Mouse (Mus musculus): Measurements from ENCODE around the gene Rnf225.
"Not testable (repeated sequence)": the region's sequence is repeated elsewhere in the genome, so short reads cannot be mapped to it uniquely, and the experiment has no call there.

Rnf225 gene

DNA sequence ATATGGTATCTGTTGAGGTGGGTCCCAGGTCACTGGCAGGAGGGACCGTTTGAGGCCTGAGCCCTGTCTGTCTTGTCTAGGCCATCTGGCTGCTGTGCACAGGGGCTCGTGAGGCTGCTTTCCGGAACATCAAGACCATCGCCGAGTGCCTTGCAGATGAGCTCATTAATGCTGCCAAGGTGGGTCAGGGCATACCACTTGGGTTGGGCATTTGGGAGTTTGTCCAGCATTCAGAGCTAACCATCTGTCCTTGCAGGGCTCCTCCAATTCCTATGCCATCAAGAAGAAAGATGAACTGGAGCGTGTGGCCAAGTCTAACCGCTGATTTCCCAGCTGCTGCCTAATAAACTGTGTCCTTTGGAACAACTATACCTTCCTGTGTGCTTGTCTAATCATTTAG is 900 bp upstream of the Rnf225 start:
- in situ Hi-C loops (cut with MboI; ENCODE audit: unreplicated experiment in 2 of 2): no loop called here

DNA sequence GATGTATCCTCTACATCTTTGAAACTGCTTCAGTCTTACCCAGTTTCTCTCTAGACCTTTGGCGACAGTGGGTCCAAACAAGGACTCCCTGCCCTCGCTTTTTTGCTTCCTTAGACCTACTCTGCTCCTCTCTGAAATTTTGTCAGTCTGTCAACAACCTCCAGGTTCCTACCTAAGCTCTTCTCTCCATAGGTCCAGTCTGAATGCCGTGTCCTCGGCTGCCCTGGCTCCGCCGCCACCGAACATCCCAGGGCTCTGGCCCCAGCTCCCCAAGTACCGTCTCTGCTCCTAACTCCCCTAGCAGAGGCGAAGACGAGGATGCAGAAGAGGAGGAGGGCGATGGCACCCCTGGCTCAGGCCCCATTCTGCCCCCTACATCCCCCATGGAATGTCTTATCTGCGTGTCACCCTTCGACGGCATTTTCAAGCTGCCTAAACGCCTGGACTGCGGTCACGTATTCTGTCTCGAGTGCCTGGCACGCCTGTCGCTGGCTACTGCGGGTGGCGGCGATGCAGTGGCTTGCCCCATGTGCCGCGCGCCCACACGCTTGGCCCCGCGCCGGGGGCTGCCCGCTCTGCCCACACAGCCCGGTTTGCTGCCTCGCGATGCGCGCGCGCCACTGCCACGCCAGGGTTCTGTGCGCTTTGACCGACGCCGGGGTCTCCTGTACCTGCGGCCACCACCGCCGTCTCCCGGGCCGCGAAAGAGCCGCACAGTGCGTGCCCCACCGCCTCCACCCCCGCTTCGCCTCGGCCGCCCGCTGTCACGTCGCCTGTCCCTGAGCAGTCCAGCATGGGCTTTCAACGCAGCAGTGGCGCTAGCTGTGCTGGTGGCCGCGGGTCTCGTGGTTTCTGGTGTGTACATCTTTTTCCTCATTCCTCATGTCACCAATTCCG is 725 bp downstream of the Rnf225 start:
- in situ Hi-C loops (cut with MboI; ENCODE audit: unreplicated experiment in 2 of 2): no loop called here

DNA sequence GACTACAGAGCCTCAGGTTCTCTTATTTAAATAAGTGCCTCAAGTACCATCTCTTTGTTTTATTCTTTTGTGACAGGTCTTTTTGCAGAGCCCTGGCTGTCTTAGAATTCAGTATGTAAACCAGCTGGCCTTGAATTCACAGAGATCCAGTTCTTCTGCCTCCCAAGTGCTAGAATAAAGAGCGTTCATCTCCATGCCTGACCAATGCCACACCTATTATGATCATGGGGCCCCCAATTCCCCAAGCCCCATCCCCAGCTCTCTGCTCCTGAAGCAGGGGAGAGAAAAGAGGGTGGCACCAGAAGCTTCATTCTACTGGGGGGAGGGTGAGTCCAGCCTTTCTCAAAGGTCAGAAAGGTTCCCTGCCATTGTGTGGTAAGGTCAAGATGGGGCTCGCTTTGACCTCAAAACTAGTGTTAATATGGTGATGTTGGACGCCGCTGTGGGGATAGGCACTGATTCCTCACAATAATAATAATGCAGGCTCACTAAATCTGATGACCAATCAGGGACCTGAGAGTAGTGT is 6.5 kb downstream of the Rnf225 start:
- in situ Hi-C loops (cut with MboI; ENCODE audit: unreplicated experiment in 2 of 2): no loop called here

DNA sequence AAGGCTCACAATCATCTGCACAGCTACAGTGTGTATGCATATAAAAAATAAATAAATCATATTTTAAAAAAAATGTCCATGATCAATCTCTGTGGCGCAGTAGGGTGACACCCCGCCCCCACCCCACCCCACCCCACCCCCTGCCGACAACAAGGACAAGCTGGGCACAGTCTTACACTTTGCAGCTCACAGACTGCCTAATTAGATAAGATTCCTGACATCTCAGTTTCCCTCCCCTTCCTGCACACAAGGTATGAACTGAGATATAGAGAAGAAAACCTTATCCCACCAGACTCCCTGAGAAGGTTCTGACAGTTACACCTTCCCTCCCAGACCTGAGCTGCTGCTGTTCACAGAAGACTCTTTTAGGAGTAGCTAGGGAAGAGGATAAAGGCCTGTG is 7.6 kb downstream of the Rnf225 start:
- in situ Hi-C loops (cut with MboI; ENCODE audit: unreplicated experiment in 2 of 2): no loop called here

DNA sequence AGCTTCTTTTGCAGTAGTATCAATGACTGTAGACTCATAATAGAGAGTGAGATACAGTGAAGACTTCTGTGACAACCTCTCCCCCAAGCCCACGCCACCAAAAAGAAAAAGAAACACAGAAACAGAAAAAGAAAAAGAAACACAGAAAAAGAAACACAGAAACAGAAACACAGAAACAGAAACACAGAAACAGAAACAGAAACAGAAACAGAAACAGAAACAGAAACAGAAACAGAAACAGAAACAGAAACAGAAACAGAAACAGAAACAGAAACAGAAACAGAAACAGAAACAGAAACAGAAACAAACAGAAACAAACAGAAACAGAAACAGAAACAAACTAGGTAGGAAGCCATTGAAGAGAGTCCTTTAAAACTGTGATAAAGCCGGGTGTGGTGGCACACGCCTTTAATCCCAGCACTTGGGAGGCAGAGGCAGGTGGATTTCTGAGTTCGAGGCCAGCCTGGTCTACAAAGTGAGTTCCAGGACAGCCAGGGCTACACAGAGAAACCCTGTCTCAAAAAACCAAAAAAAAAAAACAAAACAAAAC is 10.1 kb downstream of the Rnf225 start:
- in situ Hi-C loops (cut with MboI; ENCODE audit: unreplicated experiment in 2 of 2): not testable (repeated sequence)

DNA sequence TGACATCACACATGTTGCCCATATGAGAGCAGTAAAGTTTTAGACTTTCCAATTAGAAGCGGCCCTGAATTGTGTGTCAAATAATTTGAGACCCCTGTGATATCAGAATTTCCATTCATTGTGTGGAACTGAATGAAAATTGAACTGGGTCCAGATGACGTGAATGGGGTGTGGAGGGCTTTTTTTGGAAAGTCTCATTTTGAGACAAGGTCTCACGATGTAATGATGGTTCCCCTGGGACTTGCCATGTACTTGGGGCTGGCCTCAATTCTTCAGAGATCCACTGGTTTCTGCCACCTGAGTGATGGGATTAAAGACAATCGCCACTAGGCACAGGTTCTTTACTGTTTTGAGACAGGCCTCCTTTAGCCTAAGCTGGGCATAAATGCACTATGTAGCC is 13.4 kb downstream of the Rnf225 start:
- in situ Hi-C loops (cut with MboI; ENCODE audit: unreplicated experiment in 2 of 2): no loop called here

DNA sequence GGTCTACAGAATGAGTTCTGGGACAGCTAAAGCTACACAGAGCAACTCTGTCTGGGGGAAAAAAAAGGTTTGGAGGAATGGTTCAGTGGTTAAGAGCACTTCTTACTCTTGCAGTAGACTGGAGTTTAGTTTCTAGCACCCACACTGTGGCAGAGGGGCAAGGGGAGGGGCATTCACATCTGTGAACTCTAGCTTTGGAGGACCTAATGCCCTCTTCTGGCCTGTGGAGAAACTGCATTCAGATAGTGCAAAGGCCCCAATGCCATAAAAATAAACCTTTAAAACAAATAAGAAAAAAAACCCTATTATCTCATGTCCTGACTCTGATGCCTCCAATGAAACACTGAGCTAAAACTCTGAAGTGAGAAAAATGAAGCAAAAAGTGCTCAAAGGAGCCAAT is 16.3 kb downstream of the Rnf225 start:
- in situ Hi-C loops (cut with MboI; ENCODE audit: unreplicated experiment in 2 of 2): no loop called here

DNA sequence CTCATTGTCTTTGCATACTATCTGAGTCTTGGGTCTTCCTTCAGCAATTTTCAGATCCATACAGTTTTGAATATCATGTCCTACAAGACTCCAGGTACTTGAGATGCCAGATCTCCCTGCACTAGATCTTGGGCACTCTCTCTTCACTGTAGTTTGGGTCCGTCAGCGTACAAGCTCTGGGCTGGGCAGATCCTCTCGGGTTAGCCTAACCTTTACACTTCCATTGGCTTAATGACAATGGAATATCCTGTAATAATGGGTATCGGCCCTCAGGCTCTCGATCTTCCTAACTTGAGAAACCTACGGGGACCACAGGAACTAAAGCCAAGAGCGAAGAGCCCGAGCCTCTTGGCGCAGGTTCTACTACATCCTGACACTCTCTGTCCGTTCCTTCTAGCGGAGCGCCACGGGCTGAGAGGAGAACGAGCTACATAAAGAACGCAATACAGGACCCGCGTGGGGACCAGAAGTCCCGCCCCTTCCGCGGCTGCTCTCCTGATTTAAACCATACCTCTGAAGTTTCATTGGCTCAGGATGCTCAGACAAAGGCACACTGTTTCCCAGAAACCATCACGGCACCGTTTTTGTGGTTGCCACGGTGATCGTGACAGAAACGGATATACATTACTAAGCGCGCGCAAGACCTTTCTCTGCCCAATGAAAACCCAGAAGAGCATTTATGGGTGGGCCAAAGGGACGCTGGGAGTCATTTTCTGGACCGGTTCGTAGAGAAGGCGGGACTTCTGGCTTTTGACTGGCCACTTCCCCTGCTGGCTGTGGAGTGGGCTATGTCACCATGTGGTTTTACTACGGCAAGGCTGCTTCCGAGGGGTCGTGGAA is 22.0 kb downstream of the Rnf225 start:
- in situ Hi-C loops (cut with MboI; ENCODE audit: unreplicated experiment in 2 of 2): no loop called here

DNA sequence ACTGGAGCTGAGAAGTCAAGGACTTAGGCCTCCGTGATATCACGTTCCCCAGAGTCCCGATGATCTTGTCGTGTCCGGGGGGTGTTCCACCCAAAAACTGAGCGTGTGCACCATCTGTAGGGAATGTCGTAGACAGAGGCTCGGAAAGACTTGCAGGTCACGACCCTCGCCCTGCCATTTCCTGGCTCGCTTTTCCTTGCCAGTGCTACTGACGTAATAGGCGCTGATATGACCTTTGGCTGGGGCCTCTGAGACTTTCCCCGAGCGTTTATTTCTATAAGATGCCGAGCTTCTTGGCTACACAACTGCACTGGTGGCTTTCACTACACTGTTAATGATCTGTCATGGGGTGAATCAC is 22.6 kb downstream of the Rnf225 start:
- in situ Hi-C loops (cut with MboI; ENCODE audit: unreplicated experiment in 2 of 2): no loop called here

DNA sequence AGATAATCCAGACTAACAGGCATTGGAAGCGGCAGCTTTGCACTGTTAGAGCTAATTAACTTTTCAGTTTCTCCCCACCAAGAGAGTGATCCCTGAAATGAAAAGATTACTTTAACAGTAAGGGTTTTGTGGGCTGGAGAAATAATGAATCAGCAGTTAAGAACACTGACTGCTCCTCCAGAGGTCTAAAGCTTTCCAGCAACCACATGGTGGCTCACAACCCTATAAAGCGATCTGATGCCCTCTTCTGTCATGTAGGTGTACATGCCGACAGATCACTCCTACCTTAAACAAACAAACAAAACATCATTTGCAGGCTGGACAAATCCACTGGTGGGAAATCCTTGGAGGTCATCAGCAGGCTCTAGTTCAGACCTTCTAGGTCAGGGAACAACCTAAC is 27.7 kb downstream of the Rnf225 start:
- in situ Hi-C loops (cut with MboI; ENCODE audit: unreplicated experiment in 2 of 2): no loop called here

DNA sequence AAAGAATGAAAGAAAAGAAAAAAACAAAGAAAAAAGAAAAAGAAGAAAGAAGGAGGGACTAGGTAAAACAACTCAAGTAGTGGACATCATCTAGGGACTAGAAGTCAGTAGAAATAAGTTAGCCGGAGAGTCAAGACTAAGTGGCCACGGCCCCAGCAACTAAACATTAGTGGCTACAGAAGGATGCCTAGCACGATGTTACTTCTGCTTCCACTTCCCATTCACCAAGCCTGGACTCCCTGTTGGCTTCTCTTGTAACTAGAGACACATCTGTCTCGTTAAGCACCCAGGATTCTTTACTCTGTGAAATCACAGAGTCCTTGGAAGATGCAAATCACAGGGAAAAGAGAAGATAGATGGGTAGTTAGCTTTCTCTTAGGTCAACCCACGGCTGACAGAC is 30.3 kb downstream of the Rnf225 start:
- in situ Hi-C loops (cut with MboI; ENCODE audit: unreplicated experiment in 2 of 2): no loop called here

DNA sequence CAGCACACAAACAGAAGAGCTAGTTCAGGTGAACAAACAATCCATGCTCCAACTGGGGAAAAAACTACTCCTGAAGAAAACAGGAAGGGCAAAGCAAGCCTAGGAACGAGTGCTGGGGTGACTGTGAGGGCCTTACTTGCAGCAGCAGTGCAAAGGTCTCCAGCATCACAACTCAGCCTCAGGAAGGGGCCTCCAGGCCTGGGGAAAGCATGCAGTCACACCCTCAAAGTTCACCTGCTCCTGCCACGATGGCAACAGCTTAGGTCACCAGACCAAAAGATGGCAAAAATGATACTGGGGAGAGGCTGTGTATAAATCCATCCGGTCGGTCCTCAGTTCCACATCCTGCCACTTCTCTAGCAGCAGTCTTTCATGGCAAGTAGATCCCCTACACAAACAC is 31.7 kb downstream of the Rnf225 start:
- in situ Hi-C loops (cut with MboI; ENCODE audit: unreplicated experiment in 2 of 2): no loop called here

DNA sequence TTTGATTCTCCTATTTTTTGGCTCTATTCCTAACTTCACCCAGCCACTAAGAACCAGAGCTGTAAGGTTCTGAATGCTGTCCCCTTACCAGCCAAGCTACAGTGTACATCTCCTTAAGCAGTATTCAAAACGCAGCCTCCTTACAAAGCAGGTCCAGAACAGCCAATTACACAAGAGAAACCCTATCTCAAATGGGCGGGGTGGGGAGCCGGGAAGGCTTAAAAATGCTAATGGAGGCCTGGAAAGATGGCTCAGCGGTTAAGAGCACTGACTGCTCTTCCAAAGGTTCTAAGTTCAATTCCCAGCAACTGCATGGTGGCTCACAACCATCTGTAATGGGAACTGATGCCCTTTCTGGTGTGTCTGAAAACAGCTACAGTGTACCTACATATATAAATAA is 32.5 kb downstream of the Rnf225 start:
- in situ Hi-C loops (cut with MboI; ENCODE audit: unreplicated experiment in 2 of 2): loop anchor here in 1 of 2 experiments (10.0 kb wide), 1 partner anchor 65 kb away; no protein-coding TSS in a partner anchor

DNA sequence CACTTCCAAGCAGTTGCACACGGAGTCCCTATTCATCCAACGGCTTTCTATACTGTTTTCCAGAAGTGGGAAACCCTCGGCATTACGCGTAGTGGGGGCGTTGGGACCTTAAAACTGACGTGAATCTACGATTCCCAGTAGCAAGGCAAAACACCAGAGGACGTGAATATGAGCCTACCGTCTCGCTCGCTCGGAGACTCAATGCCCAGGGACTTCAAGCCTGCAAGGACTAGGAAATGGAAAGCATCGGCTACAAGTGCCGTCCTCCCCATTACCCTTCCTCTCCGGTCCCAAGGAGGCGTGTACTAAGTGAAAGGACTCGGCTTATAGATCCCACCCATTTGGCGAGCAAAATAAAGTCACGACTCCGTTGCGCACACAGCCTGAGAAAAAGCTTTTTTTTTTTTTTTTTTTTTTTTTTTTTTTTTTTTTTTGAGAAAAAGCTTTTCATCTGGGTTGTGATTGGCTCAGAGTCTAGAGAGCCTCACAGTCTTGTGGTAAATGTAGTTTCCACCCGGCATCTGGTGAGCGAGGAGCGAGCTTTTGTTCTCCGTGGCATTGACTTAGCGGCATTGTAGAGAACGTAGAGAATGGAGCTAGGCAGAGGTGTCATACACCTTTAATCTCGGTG is 34.4 kb downstream of the Rnf225 start:
- in situ Hi-C loops (cut with MboI; ENCODE audit: unreplicated experiment in 2 of 2): loop anchor here in 1 of 2 experiments (10.0 kb wide), 1 partner anchor 63 kb away; no protein-coding TSS in a partner anchor

DNA sequence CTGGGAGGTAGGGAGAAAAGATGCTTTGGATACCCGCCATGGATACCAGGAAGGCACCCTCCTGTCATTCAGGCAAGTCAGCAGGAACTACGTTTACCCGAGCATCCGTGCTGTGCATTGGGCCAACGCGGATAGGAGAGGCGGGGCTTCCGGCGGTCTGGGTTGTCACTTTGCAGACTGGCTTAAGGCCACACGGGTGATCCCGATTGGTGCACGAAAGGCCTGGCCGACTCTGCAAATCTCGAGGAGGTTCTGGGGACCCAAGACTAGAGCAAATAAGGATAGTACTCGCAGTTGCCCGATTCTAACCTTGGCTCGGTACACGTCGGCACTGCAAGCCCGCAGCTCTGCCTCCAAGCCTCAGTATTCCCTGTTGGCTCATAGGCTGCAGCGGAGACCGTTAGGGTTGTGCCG is 38.5 kb downstream of the Rnf225 start, which contains the start of gene Zfp324:
Zfp324 (plus strand) TSS at position 161 of the 414 bp plus-strand sequence.
- in situ Hi-C loops (cut with MboI; ENCODE audit: unreplicated experiment in 2 of 2): loop anchor here in 1 of 2 experiments (10.0 kb wide), 1 partner anchor 59 kb away; no protein-coding TSS in a partner anchor

DNA sequence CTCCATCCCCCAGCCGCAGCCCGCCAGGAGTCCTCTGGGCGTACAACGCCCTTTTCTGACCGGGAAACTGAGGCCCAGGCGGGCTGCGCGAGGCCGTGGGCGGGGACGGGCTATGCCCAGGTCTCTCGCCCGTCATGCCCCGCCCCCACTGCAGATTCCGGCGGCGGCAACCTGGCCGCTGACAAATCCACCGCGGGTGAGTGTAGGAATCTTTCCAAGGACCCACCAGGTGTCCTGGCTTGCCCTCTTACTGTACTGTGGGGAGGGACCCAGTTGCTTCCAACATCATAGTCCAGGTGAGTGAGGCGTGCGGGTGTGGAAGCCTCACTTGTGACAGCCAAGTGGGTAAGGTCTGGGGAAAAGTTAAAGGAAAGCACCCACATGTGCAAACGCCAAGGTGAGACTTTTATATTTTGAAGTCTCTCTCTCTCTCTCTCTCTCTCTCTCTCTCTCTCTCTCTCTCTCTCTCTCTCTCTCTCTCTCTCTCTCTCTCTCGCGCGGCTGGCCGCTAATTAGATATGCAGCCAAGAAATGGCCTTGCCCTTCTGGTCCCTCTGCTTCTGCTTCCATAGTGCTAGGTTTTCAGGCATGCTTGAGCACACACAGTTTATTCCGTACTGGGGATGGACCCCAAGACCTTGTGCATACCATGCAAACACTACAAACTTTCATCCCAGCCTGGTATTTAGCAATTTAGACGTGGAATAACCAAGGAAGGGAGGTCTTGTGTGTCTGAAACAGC is 39.1 kb downstream of the Rnf225 start:
- in situ Hi-C loops (cut with MboI; ENCODE audit: unreplicated experiment in 2 of 2): loop anchor here in 1 of 2 experiments (10.0 kb wide), 1 partner anchor 59 kb away; no protein-coding TSS in a partner anchor

DNA sequence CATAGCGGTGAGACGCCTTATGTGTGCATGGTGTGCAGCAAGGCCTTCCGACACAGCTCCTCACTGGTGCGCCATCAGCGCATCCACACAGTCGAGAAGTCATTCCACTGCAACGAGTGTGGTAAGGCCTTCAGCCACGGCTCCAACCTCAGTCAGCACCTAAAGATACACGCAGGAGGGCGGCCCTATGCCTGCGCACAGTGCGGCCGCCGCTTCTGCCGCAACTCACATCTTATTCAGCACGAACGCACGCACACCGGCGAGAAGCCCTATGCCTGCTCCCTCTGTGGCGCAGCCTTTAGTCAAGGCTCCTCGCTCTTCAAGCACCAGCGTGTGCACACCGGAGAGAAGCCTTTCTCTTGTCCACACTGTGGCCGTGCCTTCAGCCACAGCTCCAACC is 43.7 kb downstream of the Rnf225 start:
- in situ Hi-C loops (cut with MboI; ENCODE audit: unreplicated experiment in 2 of 2): no loop called here

DNA sequence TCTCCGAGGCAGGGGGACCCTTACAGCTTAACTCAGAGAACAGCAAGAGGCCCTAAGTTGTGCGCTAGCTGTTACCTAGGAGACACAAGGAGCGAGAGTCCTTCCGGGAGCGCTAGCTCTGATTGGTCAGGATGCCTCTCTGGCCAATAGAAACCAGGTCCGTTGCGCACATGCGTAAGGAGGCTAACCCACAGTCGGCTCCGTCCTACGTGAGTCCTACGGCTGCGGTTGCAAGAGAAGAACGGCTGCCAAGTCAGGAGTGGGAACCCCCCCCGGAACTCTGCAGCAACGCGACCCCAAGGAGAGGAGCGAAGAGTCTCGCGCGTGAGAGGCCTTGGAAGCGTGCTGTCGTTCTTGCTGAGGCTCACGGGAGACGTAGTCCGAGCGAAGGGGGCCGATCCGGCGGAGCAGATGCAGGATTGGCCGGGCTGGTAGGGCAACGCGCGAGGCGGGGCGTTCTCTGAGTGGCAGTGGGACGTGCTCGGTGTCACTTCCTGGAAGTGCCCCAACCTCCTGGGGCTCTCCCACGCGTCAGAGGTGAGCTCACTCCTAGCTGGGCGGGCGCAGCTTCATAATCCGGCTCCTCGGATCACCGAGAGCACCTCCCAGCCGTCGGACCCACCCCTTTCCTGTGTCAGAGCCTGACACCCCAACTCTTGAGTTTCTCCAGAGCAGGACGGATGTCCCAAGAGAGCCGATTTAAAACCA is 50.6 kb downstream of the Rnf225 start, which contains the start of gene Zfp446:
Zfp446 (plus strand) TSS at position 167 of the 708 bp plus-strand sequence.
- in situ Hi-C loops (cut with MboI; ENCODE audit: unreplicated experiment in 2 of 2): loop anchor here in 1 of 2 experiments (25.0 kb wide), 1 partner anchor 491 kb away; the partner anchor contains the start of gene Zfp606
